Mouse (Mus musculus): ENCODE results near the gene Ifit3. TPM values are rescaled to one million over a fixed set of nuclear protein-coding genes. Genes with fewer than 3 reads are reported as not detected.
"Not testable (repeated sequence)": the region's sequence is repeated elsewhere in the genome, so short reads cannot be mapped to it uniquely, and the experiment has no call there.

Ifit3 gene
- total RNA-seq (2021): 1 to 10 TPM; 2.8 to 3.4 TPM
- long read RNA-seq, experiment 1, transcript Ifit3-201 (2 exons, 1,745 nt): major isoform, 7 of 8 reads
- long read RNA-seq, experiment 1, partial matches to known transcripts: 0 of 8 reads
- long read RNA-seq, experiment 1, other reads (novel, unspliced or antisense): 1 of 8 reads
- long read RNA-seq, experiment 2, partial matches to known transcripts: 0 of 3 reads
- long read RNA-seq, experiment 2, other reads (novel, unspliced or antisense): 0 of 3 reads

DNA sequence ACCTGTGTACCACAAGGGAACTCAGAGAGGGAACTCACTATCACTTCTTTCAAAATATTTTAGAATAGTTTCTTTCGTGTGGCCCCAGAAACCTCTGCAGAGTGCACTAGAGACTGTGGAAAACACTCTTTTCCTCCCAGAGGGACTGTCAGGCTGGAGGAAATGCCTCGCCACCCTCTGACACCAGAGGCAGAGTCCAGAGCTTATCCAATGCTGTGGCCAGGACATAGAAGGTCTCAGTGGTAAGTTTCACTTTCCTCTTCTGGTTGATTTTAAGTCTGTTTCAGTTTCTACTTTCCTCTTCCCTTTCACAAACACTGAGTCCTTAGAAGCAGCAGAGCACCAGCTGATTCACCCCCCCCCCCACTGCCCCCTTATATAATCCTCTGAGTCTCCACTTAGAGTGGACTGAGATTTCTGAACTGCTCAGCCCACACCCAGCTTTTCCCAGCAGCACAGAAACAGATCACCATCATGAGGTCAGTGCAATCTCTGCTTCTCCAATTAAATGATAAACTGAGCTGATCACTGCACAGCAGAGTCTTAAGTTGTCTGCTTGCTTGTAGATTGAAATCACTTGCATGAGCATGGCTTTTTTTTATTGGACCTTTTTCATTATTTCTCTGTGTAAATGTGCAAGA, at the start of gene Ifit3:
Ifit3 (plus strand) TSS at position 406 of the 641 bp plus-strand sequence.
- peak; percentile 50 to 68 for DNase-seq

DNA sequence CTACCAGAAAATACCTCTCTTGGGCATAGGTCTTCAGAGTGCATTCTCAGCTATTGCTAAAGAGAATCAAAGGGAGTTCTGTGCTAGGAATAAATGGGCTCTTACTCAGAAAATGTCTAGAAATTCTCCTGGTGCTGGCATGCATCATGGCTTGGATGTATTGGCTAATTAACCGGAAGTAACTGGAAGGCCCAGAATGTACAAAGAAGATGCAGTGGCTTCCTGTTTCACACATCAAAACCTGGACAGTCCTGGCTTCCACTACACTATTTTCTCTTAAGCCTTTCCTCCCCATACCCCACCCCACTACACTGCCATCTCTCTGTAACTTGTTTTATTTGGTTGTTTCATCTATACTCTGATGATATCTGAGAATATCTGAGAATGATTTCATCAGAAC, 43.9 kb upstream of the Ifit3 start:
- DNase-seq: no peak

- no peak for DNase-seq
These were observed 37.1 kb upstream of the Ifit3 start for GRCm38 (mm10) chr19:34546211-34546610.

DNA sequence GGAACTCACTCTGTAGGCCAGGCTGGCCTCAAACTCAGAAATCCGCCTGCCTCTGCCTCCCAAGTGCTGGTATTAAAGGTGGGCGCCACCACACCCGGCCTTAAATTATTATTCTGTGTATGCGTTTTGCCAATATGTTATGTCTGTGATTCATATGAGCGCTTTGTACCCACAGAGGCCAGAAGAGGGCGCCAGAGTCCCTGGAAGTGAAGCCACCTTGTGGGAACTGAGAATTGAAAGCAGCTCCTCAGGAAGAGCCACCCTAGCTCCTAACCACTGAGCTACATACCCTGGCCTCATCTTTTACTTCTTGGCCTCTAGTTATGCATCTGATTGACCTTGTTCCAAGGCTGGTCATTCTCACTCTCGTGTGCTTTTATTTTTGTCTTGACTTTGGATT, 35.4 kb upstream of the Ifit3 start:
- DNase-seq: peak; percentile 84 to 95

- DNase-seq: no peak
These were observed 33.2 kb upstream of the Ifit3 start for GRCm38 (mm10) chr19:34550205-34550533.

- peak; percentile 85 to 87 for DNase-seq
These were observed 32.7 kb upstream of the Ifit3 start, which contains the start of gene Ifit2 for GRCm38 (mm10) chr19:34550534-34551223. TSS of gene Ifit2 (plus strand) at chr19:34550694.

- peak; percentile 68 to 73 for DNase-seq
These were observed 31.4 kb upstream of the Ifit3 start for GRCm38 (mm10) chr19:34551981-34552380.

GRCm38 (mm10) chr19:34553021-34553420, 30.3 kb upstream of the Ifit3 start:
- peak; percentile 57 for DNase-seq

GRCm38 (mm10) chr19:34553522-34553921, 29.8 kb upstream of the Ifit3 start:
- peak; percentile 6 to 20 for DNase-seq

- DNase-seq: no peak
These were observed 29.3 kb upstream of the Ifit3 start for GRCm38 (mm10) chr19:34554061-34554460.

DNA sequence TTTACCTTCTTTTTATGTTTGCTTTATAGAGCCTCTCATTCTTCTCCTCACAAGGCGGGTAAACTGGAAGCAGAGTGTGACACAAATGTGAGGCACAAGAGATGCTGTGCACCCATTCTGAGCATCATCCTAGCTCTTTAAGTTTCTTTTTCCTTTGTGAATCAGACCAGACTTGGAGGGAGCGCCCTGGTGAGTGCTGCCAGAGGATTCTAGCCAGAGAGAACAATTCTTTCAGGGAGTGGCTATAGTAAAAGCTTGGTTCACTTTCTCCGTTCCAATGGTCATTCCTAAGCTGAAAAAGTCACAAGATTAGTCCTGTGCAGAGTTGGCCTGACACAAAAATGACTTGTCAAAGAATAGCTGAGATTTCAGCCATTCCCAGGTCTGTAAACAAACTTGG, 26.7 kb upstream of the Ifit3 start:
- peak; percentile 59 to 61 for DNase-seq

GRCm38 (mm10) chr19:34562556-34562955, 20.8 kb upstream of the Ifit3 start:
- no peak for DNase-seq

DNA sequence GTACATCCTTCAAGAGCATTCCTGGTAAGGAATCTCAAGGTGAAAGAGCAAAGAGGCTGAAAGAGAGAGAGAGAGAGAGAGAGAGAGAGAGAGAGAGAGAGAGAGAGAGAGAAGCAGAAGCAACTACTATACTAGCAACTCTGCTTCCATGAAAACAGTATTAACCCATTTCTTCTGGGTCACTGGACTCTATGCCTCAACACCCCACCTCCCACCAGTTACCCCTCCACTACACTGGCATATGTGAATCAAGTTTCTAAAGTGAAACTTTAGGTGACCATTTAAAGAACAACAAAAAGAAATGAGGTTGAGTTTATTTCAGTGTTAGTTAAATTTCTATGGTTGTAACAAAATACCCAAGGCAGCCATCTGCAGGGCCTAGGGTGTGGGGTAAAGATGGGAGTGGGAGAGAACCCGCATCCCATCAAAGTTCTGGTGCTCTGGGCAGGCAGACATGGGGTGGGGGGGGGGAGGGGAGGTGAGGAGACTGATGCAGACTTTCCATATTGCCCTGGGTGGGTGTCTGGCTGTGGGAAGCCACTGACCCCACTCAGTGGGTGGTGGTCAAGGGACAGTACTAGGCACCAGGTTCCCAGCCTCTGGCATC, 17.1 kb upstream of the Ifit3 start:
- DNase-seq: no peak

GRCm38 (mm10) chr19:34568988-34569895, 14.1 kb upstream of the Ifit3 start:
- DNase-seq: peak in 1 of 2 experiments; percentile 32

- no peak for DNase-seq
These were observed 13.3 kb upstream of the Ifit3 start for GRCm38 (mm10) chr19:34569896-34570476.

DNA sequence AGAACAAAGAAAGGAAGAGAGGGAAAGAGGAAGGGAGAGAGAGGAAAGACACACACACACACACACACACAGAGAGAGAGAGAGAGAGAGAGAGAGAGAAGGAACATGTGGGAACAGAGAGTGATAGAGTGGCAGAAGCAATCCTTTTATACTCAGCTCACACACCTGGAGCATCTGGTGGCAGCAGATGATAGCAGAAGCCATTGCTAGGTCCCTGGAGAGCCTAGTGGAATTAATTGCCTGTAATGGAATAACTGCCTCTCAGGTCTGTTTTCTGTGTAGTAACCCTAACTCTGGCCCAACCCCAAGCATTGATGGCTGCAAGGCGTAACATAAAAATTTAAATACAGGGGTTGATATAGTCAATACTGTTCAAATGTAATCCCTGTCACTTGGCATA, 12.3 kb upstream of the Ifit3 start:
- no peak for DNase-seq

DNA sequence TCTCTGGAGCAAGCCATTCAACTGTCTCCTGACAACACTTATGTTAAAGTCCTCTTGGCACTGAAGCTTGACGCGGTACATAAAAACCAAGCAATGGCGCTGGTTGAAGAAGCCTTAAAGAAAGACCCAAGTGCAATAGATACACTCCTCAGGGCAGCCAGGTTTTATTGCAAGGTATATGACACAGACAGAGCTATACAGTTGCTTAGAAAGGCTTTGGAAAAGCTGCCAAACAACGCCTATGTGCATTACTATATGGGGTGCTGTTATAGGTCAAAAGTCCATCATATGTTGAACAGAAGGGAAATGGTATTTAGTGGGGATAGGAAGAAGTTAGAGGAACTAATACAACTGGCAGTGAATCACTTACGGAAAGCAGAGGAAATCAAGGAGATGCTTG, 9.7 kb upstream of the Ifit3 start:
- no peak for DNase-seq

DNA sequence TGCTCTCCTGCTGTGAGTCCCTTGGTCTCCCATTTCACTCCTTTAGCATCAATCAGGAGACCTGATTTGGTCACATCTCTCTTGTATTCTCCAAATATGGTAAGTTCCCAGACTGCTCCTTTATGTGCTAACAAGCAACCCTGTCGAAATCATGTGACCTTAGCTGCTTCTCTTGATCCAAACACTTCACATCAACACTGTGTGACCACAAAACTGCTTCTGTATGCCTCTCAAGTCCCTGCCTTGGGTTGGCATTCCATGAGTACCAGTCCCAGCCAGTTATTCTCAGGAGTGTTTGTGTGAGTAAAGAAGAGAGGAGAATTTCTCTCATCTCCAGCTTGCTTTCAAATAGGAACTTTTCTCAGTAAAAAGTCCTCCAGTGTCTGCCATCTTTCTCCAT, 6.2 kb upstream of the Ifit3 start:
- DNase-seq: no peak

- not testable (repeated sequence) for DNase-seq
These were observed 635 bp upstream of the Ifit3 start for GRCm38 (mm10) chr19:34582696-34583095.

GRCm38 (mm10) chr19:34585740-34586458, 2.6 kb downstream of the Ifit3 start:
- DNase-seq: not testable (repeated sequence)

Measured in heart, adult 18-20 months (tissue).